Mouse (Mus musculus) splenic B cell, adult 2 months (primary cell): ENCODE measurements around the gene Capn11.
"Not testable (repeated sequence)": the region's sequence is repeated elsewhere in the genome, so short reads cannot be mapped to it uniquely, and the experiment has no call there.

Experiments used
- DNase-seq: peaks from one replicate; pipeline ENCODE4 v3.0.0-alpha.2; 2011; ENCODE audit warnings: low read depth, low spot score
- H3K27me3 ChIP-seq: 2 replicates; pipeline ENCODE4 v1.6.1; 2012; ENCODE audit warnings: mild to moderate bottlenecking, low read length, moderate library complexity, mixed read lengths; ENCODE audit not compliant: control insufficient read depth, poor library complexity, insufficient read depth, severe bottlenecking
- H3K36me3 ChIP-seq: 2 replicates; pipeline ENCODE4 v1.6.1; 2012; ENCODE audit warnings: mild to moderate bottlenecking, low read length, moderate library complexity, mixed read lengths; ENCODE audit not compliant: control insufficient read depth, poor library complexity, insufficient read depth, severe bottlenecking

Capn11 gene

DNA sequence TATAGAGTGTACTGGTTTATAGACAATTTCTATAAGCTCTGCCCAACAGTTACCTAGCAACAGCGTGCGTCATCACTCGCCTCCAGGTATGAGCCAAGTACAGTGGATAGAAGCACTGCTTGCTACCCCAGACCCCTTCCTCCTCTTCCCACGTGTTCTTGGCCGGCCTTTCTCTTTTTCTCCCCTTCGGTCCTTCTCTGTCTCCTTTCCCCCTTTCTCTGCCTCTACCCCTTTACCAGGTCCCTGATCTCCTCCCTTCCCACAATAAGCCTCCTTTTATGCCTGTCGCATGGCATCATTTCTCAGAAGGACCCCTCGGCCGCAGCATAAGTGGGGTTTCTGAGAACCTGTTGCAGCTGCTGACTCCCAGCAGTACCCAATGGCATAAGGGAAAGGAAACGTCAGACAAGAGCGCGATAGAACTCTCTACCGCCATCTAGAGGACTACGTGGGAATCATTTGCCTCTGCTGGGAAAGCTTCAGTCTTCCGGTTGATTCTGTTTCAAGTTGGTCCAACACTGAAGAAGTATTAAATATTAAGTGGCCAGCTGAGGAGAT lies 32.5 kb downstream of the Capn11 start:
- no peaks in the 10 kb centered on the region for H3K27me3 ChIP-seq
- DNase-seq = peak; percentile 91
- no peaks in the 10 kb centered on the region for H3K36me3 ChIP-seq

DNA sequence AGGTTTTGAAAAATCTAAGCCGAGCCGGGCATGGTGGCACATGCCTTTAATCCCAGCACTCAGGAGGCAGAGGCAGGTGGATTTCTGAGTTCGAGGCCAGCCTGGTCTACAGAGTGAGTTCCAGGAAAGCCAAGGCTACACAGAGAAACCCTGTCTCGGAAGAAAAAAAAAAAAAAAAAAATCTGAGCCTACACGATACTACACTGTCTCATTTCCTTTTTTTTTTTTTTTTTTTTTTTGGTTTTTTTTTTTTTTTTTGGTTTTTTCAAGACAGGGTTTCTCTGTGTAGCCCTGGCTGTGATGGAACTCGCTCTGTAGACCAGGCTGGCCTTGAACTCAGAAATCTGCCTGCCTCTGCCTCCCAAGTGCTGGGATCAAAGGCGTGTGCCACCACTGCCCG lies 35.7 kb downstream of the Capn11 start:
- H3K36me3 ChIP-seq, H3K27me3 ChIP-seq, DNase-seq: not testable (repeated sequence)

DNA sequence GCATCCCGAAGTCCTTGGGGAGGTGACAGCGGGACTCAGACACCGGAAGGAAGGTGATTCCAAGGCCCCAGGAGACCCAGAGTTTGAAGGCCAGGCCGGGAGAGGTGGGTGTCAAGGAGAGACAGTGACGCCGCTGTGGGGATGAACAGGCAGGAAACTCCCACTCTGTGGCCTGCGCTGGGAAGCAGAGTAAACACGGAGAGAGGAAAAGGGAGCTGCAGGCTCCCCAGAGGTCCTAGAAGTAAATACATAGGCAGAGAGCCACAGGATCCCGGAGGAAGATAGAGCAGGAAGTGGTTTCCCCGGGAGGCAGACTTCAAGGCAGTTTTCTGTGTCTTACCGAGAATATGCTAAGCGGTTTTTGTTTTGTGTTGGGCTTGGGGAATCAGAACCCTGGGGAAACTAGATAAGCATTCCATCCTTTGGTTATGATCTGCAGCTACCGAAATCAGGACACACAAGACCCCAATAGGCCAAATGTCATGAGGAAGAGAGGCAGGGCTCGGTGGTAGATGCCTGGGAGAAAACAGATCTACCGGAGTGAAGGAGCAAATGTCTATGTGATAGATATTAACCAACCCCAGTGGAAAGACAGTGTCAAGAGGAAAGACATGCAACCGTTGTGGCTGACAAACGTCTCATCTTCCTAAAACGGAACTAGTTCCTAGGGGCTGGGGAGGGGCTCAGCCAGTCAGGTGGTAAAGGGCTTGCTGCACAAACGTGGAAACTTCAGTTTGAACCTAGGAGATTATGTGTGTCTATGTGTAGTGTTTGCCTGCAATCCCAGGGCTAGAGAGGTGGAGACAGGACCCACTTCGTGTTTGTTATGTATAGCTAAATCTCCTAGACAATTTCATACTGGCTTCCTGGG lies 39.5 kb downstream of the Capn11 start:
- no peaks in the 10 kb centered on the region for H3K36me3 ChIP-seq
- H3K27me3 ChIP-seq = no peaks in the 10 kb centered on the region
- peak; percentile 39 for DNase-seq

DNA sequence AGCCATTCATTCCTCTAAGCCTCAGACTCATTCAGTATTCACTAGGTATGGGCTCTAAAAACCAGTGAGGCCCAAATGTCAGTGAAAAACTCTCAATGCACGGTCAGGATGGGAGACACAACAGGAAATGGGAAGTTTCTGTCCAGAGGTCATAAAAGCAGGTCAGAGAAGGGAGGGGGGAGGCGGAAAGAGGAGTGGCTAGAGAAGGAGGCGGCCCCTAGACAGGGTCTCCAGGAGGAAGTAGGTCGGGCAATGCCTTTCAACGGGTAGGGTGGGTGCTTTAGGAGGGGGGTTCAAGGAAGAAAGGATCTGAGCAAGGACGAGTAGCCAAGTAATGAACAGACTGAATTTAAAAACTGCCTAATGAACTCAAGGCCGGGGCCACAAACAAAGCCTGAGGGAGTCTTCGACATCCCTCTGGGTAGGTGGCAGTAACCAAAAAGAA lies 40.2 kb downstream of the Capn11 start:
- DNase-seq = peak; percentile 19
- Histone ChIP-seq H3K36me3 (no peaks in the 10 kb centered on the region), H3K27me3 (no peaks in the 10 kb centered on the region)

DNA sequence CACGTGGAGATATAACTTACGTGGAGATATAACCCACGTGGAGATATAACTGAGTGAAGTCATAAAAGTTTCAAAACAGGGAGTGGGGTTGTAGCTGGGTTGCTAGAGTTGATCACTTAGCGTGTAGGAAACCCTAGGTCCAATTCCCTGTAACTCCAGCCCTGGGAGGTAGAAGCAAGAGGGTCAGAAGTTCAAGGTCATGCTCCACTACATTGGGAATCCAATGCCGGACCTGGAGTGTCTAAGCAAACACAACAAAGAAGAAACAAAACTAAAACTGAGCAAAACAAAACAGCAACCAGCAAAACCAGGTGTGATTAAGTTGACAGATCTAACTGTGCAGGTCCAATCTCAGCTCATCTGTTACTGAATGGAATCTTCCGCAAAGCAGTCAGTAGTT lies 41.5 kb downstream of the Capn11 start:
- Histone ChIP-seq H3K27me3 (no peaks in the 10 kb centered on the region), H3K36me3 (no peaks in the 10 kb centered on the region)
- DNase-seq = no peak

DNA sequence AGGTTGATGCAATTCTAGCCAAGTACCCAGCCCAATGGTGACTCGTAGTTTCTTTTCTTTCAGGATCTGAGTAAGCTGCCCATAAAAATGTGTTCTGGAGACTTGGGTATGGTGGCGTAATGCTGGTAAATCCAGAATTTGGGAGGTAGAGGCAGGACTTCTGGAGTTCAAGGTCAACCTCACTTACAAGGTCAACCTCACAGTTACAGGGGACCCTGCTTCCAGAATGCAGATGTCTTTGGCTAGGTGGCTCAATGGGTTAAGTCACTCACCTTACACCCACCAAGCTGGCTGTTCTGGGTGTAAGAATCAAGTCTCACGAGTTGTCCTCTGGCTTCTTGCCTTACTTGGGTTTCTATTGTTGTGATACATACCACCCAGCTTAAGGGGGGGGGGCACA lies 42.4 kb downstream of the Capn11 start:
- DNase-seq = no peak
- Histone ChIP-seq H3K27me3 (no peaks in the 10 kb centered on the region), H3K36me3 (no peaks in the 10 kb centered on the region)

GRCm38 (mm10) chr17:45616046-45616650 lies 43.0 kb downstream of the Capn11 start:
- H3K36me3 ChIP-seq = no peaks in the 10 kb centered on the region
- H3K27me3 ChIP-seq = no peaks in the 10 kb centered on the region
- DNase-seq = no peak

DNA sequence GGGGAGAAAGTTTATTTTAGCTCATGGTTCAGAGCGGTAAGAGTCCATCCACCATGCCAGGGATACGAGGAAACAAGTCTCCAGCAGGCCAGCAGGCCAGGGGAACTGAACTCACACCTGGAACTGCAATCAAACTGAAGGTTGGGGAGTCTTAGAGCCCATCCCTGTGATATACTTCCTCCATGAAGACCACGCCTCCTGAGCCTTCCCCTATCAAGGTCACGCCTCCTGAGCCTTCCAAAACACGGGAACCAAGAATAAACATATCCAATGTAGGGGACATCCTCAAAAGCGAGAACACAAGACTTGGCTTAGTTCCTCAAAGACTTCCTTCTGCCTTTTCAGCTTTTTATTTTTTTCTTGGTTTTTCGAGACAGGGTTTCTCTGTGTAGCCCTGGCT lies 46.2 kb downstream of the Capn11 start:
- DNase-seq = peak; percentile 22
- Histone ChIP-seq H3K36me3 (no peaks in the 10 kb centered on the region), H3K27me3 (no peaks in the 10 kb centered on the region)

DNA sequence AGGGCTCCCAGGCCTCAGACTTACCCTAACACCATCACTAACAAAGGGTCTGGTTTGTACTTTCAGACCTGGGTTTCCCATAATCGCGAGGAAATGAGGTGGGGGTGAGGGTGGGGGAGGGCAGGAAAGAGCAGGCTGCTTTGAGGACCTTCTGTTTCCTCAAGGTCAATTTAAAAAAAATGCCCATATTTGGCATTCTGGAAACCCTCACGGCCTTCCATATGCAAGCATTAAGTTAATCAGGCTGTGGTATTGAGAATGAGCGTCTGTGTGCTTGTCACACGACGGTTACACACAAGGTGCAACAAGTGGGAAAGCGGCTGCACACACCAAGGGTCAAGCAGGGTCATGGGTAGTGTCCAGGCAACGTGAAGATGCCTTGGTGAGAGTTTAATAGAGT lies 47.1 kb downstream of the Capn11 start:
- no peak for DNase-seq
- H3K27me3 ChIP-seq = no peaks in the 10 kb centered on the region
- H3K36me3 ChIP-seq = no peaks in the 10 kb centered on the region

GRCm38 (mm10) chr17:45610144-45610866 lies 48.8 kb downstream of the Capn11 start:
- no peaks in the 10 kb centered on the region for H3K27me3 ChIP-seq
- no peak for DNase-seq

DNA sequence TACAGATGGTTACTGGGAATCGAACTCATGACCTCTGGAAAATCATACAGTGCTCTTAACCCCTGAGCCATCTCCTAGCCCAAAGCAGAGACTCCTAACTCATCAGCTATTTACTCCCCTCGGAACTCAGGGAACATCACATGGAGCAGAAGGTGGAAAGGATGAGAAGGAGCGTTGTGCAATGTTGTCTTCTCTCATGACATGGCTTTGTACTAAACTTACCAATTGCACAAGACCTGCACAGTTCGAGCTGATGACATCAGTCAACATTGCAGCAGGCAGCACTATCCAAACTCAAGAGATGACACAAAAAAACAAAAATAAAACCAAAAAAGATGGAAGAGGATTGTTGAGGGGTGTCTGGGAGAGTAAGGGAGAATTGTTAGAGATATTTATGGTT lies 50.7 kb downstream of the Capn11 start:
- no peaks in the 10 kb centered on the region for H3K36me3 ChIP-seq
- DNase-seq = no peak
- H3K27me3 ChIP-seq = no peaks in the 10 kb centered on the region

More at GRCm38 (mm10) chr17:45610144-45610866, 48.8 kb downstream of the Capn11 start:
- no peaks in the 10 kb centered on the region for H3K36me3 ChIP-seq

DNA sequence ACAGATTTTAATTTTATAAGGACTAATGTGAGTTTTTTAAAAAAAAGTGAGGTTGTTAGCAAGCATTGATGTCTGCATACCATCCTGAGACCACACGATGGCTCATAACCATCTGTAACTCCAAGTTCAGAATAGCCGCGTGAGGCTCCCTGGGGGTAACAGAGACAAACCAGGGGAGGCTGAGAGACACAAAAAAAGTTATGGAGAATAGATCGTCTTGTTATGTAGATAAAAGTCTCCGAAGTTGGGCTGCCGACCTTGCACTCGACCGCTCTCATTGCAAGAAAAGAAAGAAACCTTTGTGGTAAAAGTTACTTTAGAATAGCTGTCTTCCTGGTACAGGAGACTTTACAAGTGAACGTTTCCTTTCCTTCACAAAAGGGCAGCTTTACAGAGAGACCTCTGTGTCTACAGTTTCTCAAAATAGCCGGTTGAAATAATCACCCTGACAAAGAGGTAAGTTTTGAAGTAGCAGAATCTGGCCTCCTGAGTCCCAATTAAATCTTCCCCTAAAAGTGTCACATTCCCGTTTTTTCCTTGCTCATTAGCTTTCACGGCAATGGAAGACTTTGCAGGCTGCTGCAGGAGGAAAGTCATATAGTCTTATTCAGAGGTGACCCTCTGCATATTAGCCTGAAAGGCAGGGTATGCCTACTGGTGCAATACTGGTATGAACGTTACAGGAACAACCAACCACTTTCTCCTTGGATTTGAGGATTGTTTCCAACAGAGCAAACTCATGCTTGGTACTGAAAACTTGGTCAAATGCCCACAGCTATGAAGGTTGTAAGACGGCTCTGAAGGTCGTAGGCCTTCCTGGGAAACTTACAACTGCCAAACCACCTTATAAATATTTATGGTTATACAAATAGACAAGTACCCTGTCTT lies 51.9 kb downstream of the Capn11 start:
- Histone ChIP-seq H3K27me3 (no peaks in the 10 kb centered on the region), H3K36me3 (no peaks in the 10 kb centered on the region)
- no peak for DNase-seq

DNA sequence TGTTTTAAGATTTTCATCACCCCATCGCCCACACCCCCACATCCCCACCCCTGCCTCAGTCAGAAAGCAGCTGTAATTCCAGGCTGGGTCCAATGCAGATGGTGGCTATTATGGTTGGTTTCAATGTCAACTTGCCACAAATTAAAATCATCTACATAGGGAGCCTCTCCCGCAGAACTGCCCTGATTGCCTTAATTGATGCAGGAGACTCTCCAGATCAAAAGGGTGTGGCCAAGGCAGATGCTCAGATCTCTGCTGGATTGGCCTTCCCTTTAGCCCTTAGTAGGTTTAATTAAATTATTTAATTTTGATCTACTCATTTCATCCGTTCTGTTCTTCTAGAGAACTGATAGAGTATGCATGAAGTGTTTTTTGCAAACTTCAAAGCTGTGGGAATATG lies 56.1 kb downstream of the Capn11 start:
- Histone ChIP-seq H3K27me3 (no peaks in the 10 kb centered on the region), H3K36me3 (no peaks in the 10 kb centered on the region)
- no peak for DNase-seq

- DNase-seq = no peak
- H3K36me3 ChIP-seq = no peaks in the 10 kb centered on the region
- no peaks in the 10 kb centered on the region for H3K27me3 ChIP-seq
These were observed 57.2 kb downstream of the Capn11 start, which contains the start of gene Mymx for GRCm38 (mm10) chr17:45601877-45602304. Gene Mymx (minus strand): TSS chr17:45602102.
